Mouse (Mus musculus) G1E (cell line): ENCODE data around the gene Sclt1. TPM values are rescaled to one million over a fixed set of nuclear protein-coding genes. Genes with fewer than 3 reads are reported as not detected.

Experiments used
- ATAC-seq: 2 replicates; pipeline ENCODE4 v1.8.0; 2016; ENCODE audit warnings: mild to moderate bottlenecking; ENCODE audit not compliant: insufficient number of reproducible peaks, poor library complexity, low FRiP score, severe bottlenecking; ENCODE audit errors: extremely low read depth
- DNase-seq: peaks from one replicate; pipeline ENCODE4 v3.0.0; 2012; ENCODE audit warnings: low spot score
- H3K27me3 ChIP-seq: 2 replicates; pipeline ENCODE4 v1.6.1; 2012; ENCODE audit warnings: mild to moderate bottlenecking, low read length, inconsistent platforms; ENCODE audit not compliant: insufficient read depth
- H3K36me3 ChIP-seq: replicated peaks from 2 replicates; pipeline ENCODE3; 2012; ENCODE audit warnings: mild to moderate bottlenecking, inconsistent platforms
- H3K4me1 ChIP-seq: 2 replicates; pipeline ENCODE4 v1.6.1; 2012; ENCODE audit warnings: low read depth, low read length, inconsistent platforms, mixed read lengths; ENCODE audit not compliant: insufficient read depth
- H3K4me3 ChIP-seq: 2 replicates; pipeline ENCODE4 v1.5.1; 2012; ENCODE audit warnings: low read depth, mild to moderate bottlenecking, inconsistent platforms, low read length, moderate library complexity, mixed read lengths
- H3K9me3 ChIP-seq: replicated peaks from 2 replicates; pipeline ENCODE4 v1.6.1; 2012; ENCODE audit warnings: inconsistent platforms
- CTCF ChIP-seq: IDR thresholded peaks from 2 replicates; pipeline ENCODE4 v1.5.1; 2012; ENCODE audit warnings: low read depth, low read length, inconsistent platforms, mixed read lengths
- GATA1 ChIP-seq: IDR thresholded peaks from 2 replicates; pipeline ENCODE4 v1.6.1; 2012; ENCODE audit warnings: borderline replicate concordance, low read length, inconsistent platforms, mixed read lengths
- GATA2 ChIP-seq: IDR thresholded peaks from 2 replicates; pipeline ENCODE4 v1.6.1; 2012; ENCODE audit warnings: low read depth, low read length, inconsistent platforms, borderline replicate concordance
- POLR2AphosphoS5 ChIP-seq: IDR thresholded peaks from 2 replicates; pipeline ENCODE4 v1.6.1; 2012; ENCODE audit warnings: low read depth, low read length, inconsistent platforms; ENCODE audit not compliant: insufficient replicate concordance
- TAL1 ChIP-seq: conservative IDR thresholded peaks from 2 replicates; pipeline ENCODE4 v1.6.1; 2012; ENCODE audit warnings: low read depth, low read length, inconsistent platforms, mixed read lengths
- polyA plus RNA-seq: library from polyadenylated mRNA; stranded (reverse); fragments of >175 nt; gene quantifications from 2 replicates; pipeline ENCODE4 v1.2.3, GENCODE M21; 2012
- total RNA-seq, 2 experiments: library from RNA; stranded (forward) in 1 of 2; stranded (reverse) in 1 of 2; fragments of 200-1000 nt in 1 of 2; fragments of >200 nt in 1 of 2; fragmentation: Nextera tagmentation in 1 of 2; gene quantifications; 2 replicates each; pipeline ENCODE4 v1.2.3; 2014 to 2017

Gene Sclt1
- total and polyA plus RNA-seq, 3 experiments = 8.3 to 32.2 (median 21.9) TPM

DNA sequence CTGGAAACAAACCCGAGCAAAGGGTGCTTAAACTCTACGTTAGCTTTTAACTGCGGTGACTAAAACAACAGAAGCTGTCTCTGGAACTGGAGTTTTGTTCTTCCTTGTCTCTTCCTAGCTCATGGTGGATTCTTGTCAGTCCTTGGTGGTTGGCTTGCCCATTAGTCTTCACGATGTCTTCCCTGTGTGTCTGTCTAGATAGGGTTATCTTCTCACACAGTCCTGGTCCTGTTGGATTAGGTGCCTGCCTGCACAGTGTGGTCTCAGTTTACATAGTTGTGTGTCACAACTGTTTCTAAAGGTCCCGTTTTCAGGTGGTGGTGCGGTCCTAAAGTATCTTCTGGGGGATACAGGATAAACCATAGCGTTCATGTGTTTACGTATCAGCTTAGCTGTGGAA, 145.3 kb downstream of the Sclt1 start:
- Histone ChIP-seq H3K4me3 (no peak overlapping the region), H3K36me3 (peaks cover 97% of the 10 kb centered on the region), H3K27me3 (no peaks in the 10 kb centered on the region), H3K9me3 (no peaks in the 10 kb centered on the region), H3K4me1 (peaks cover 53% of the 10 kb centered on the region)
- DNase-seq (no peak), ATAC-seq (no peak)
- TF ChIP-seq GATA2 = no peak
- TF ChIP-seq TAL1 = no peak
- no peak for TF ChIP-seq CTCF
- no peak for TF ChIP-seq POLR2AphosphoS5
- no peak for TF ChIP-seq GATA1

DNA sequence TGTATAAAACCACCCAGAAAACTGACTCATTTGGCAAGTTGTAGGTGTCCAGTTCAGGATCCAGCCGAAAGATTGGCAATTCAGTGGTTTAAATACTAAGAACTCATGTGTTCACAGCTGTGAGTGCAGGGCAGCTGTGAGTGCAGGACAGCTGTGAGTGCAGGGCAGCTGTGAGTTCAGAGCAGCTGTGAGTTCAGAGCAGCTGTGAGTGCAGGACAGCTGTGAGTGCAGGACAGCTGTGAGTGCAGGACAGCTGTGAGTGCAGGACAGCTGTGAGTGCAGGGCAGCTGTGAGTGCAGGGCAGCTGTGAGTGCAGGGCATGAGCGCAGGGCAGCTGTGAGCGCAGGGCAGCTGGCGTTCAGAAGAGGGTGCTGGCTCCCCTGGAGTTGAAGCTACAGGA, 147.3 kb downstream of the Sclt1 start:
- no peaks in the 10 kb centered on the region for H3K9me3 ChIP-seq
- no peak overlapping the region for H3K4me3 ChIP-seq
- ATAC-seq (no peak), DNase-seq (no peak)
- peaks cover 100% of the 10 kb centered on the region for H3K36me3 ChIP-seq
- H3K27me3 ChIP-seq = no peaks in the 10 kb centered on the region
- peaks cover 49% of the 10 kb centered on the region for H3K4me1 ChIP-seq
- TF ChIP-seq GATA1 = no peak
- no peak for TF ChIP-seq CTCF
- TF ChIP-seq GATA2 = no peak
- no peak for TF ChIP-seq POLR2AphosphoS5
- TF ChIP-seq TAL1 = no peak

DNA sequence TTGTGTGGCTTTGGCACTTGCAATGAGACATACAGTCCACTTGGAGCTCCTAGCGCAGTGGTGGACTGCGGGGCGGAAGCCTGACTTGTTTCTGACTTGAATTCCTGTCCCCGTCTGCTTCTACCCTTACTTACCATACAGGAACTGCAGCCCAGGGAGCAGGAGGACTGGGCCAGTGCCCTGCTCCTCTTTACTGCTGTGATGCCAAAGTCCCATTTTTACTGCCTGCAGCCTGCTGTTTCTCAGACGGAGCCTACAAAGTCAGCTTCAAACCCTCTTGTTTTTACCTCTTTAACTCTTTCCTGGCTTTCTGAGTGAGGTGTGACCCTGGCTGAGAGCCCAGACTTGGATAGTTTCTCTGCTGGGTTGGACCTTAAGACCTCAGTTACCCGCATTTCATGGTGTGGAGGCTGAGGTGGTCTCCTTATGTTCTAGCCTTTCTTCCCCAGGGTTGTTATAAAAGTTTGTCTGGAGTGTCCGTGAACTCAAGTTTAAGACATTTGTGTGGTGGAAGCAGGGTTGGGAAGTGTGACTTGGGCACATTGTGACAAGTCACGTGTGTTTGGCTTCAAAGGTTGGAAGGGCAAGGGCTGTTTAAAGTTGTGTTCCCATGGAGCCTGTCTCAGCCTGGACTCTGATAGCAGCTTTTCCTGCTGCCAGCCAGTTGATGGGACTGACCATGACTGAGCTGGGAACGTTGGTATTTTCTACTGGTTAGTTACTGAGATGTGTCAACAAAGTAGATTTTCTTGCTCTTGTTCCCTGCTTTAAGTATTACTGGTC, 148.0 kb downstream of the Sclt1 start:
- DNase-seq (no peak), ATAC-seq (no peak)
- no peaks in the 10 kb centered on the region for H3K9me3 ChIP-seq
- H3K4me1 ChIP-seq = peaks cover 47% of the 10 kb centered on the region
- TF ChIP-seq POLR2AphosphoS5 (no peak), CTCF (no peak), GATA2 (no peak), GATA1 (no peak), TAL1 (no peak)
- H3K36me3 ChIP-seq = peaks cover 100% of the 10 kb centered on the region
- H3K27me3 ChIP-seq = no peaks in the 10 kb centered on the region
- H3K4me3 ChIP-seq = no peak overlapping the region

DNA sequence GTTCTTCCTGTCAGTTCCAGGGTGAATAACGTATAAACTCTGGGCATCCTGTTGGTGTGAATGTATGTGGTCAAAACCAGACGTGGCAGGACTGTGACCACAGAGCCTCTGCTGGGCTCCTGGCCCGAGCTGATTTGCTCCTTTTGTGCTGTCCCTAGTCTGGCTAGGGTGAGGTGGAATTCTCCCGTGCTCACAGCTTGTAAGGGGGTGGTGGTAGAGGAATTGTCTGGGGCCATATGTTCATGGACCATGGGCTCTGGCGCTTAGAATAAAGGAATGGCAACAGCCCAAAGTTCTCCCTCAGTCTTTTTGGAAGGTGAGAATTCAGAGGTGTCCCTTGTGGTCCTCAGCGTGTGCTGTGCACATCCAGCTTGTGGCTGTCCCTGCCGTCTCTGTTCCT, 149.5 kb downstream of the Sclt1 start:
- Histone ChIP-seq H3K9me3 (no peaks in the 10 kb centered on the region), H3K27me3 (no peaks in the 10 kb centered on the region), H3K36me3 (peaks cover 100% of the 10 kb centered on the region), H3K4me1 (peaks cover 41% of the 10 kb centered on the region), H3K4me3 (no peak overlapping the region)
- TF ChIP-seq GATA1 (no peak), CTCF (no peak), TAL1 (no peak), GATA2 (no peak), POLR2AphosphoS5 (no peak)
- no peak for ATAC-seq
- no peak for DNase-seq

DNA sequence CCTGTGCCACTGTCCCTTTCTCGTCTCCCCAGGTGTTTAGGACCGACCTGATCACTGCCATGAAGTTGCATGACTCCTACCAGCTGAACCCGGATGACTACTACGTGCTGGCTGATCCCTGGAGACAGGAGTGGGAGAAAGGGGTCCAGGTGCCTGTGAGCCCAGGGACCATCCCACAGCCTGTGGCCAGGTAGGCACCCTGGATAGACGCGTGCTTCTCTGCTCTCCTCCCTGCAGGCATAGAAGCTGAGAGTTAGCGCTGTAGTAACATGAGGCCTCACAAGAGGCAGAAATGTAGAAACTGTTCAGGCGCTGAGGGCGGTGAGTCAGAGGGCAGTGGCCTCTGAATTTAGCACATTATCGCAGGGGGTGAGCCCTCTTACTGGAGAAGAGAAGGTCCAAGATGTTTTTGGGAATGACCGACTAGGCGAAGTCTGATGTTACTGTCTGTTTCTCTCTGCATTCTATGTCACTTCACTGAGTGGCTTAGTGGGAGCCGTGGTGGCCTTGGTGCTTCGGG, 150.6 kb downstream of the Sclt1 start:
- DNase-seq (no peak), ATAC-seq (no peak)
- H3K36me3 ChIP-seq = peaks cover 100% of the 10 kb centered on the region
- 0 out of 2 replicates have a peak, but pooled peaks have one; percentile 34 for TF ChIP-seq POLR2AphosphoS5
- no peak for TF ChIP-seq GATA2
- no peaks in the 10 kb centered on the region for H3K27me3 ChIP-seq
- no peaks in the 10 kb centered on the region for H3K9me3 ChIP-seq
- H3K4me3 ChIP-seq = 0 out of 2 replicates have a peak overlapping the region, but pooled peaks have one; percentile 2
- peaks cover 50% of the 10 kb centered on the region for H3K4me1 ChIP-seq

DNA sequence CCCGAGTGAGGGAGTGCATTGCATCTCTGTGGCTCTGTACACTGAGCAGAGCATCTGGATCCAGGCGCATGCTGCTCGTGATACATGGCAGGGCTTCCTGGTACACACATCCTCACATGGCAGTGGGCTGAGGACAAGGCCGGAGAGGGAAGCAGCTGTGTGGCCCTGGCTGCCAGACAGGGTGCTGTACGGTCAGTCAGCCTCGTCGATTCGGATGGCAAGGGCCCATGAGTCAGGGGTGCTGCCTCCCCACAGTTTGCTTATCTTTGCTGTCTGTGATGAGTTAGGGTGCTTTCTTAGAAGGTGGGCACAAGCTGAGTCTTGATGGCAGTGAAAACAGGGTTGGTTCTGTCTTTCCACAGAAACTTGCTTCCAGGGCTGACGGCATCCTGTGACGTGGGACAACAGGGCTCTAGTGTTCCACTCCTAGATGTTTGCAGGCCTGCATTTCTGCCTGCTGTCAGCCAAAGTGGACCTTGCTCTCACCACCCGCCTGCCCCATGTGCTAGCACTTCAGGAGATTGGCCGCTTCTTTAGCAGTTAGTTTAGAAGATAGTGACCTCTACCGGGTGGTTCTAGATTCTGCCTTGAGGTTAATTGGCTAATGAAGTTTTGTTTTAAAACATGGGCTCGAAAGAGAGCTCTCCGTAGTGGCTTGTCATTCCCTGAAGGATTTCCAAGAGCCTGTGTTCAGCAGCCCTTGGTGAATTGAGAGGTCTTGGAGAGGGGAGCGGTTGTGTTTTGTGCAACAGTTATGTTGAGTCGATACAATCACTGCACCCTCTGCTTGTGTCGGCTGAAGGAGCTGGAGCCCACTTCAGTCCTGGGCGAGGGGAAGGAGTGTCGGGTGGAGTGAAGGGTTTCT, 151.4 kb downstream of the Sclt1 start:
- TF ChIP-seq GATA1 (no peak), GATA2 (no peak), TAL1 (no peak), POLR2AphosphoS5 (no peak), CTCF (no peak)
- H3K4me1 ChIP-seq = peaks cover 52% of the 10 kb centered on the region
- no peak for ATAC-seq

More for the DNA sequence above, 151.4 kb downstream of the Sclt1 start:
- Histone ChIP-seq H3K27me3 (no peaks in the 10 kb centered on the region), H3K36me3 (peaks cover 99% of the 10 kb centered on the region), H3K9me3 (no peaks in the 10 kb centered on the region), H3K4me3 (0 out of 2 replicates have a peak overlapping the region, but pooled peaks have one; percentile 2)
- DNase-seq = no peak
